Mouse (Mus musculus) cerebellum, adult 2 months (tissue): Measurements from ENCODE around the gene Tas2r102.

ENCODE experiments used
- CTCF ChIP-seq: fragments of 200-500 bp; IDR thresholded peaks from 2 replicates; pipeline ENCODE4 v1.5.1; 2011; ENCODE audit warnings: low read depth, mild to moderate bottlenecking, control low read depth, low read length, moderate library complexity, borderline replicate concordance; ENCODE audit not compliant: insufficient read depth
- POLR2A ChIP-seq: fragments of 200-500 bp; IDR thresholded peaks from 2 replicates; pipeline ENCODE4 v1.6.1; 2011; ENCODE audit warnings: low read length, control low read depth, borderline replicate concordance; ENCODE audit not compliant: insufficient read depth

GRCm38 (mm10) chr6:132737935-132738334, 24.0 kb upstream of the Tas2r102 start, which contains the start of gene Tas2r115:
- no peak for TF ChIP-seq CTCF
- TF ChIP-seq POLR2A: no peak
